In genomic region chr6:78250541-78250940, GRCm38 (mm10) we compare ENCODE assay signal across 18 mouse cellular contexts.
DNase-seq lines count a peak whose midpoint lies in the region; ATAC-seq lines count a peak whose summit lies in the region.
"Had no signal": no experiment of that assay in that cellular context is flagged by ENCODE, and none has a peak within 500 bp of the region (broad histone marks: within the 10 kb centered on the region; RNA-seq: fewer than 3 reads in every experiment).

No protein-coding gene starts in this region.

- H3K9me3 ChIP-seq in forebrain, embryonic 13.5 days (replicated peaks), result no peaks in the 10 kb centered on the region
- H3K9me3 ChIP-seq in forebrain, embryonic 11.5 days (ENCODE audit: control insufficient read depth, low read length), result no peaks in the 10 kb centered on the region
- no peaks in the 10 kb centered on the region for H3K9me3 ChIP-seq in heart, embryonic 10.5 days
- H3K9me3 ChIP-seq: embryonic facial prominence, embryonic 13.5 days; limb, embryonic 12.5 days; liver, embryonic 13.5 days; lung, embryonic 15.5 days had no signal

- H3K4me1 ChIP-seq in forebrain, embryonic 13.5 days, result peaks cover 4% of the 10 kb centered on the region; the same call in 1 of the 2 replicates
- H3K4me1 ChIP-seq in forebrain, embryonic 11.5 days (replicated peaks; ENCODE audit: control insufficient read depth, insufficient read depth, low read length), result no peaks in the 10 kb centered on the region
- H3K4me1 ChIP-seq in heart, embryonic 10.5 days, result no peaks in the 10 kb centered on the region
- H3K4me1 ChIP-seq: embryonic facial prominence, embryonic 13.5 days; limb, embryonic 12.5 days; liver, embryonic 13.5 days; lung, embryonic 15.5 days had no signal

- no peak overlapping the region for H3K4me3 ChIP-seq in forebrain, embryonic 13.5 days
- H3K4me3 ChIP-seq in forebrain, embryonic 11.5 days (ENCODE audit: low read depth, low read length), result no peak overlapping the region
- no peak overlapping the region for H3K4me3 ChIP-seq in heart, embryonic 10.5 days
- H3K4me3 ChIP-seq: embryonic facial prominence, embryonic 13.5 days; gastrocnemius, adult 2 months; limb, embryonic 12.5 days; liver, embryonic 13.5 days; lung, embryonic 15.5 days had no signal

- no peak overlapping the region for H3K4me2 ChIP-seq in forebrain, embryonic 13.5 days
- H3K4me2 ChIP-seq in forebrain, embryonic 11.5 days (ENCODE audit: low read depth, low read length, severe bottlenecking), result no peak overlapping the region
- H3K4me2 ChIP-seq: embryonic facial prominence, embryonic 13.5 days; limb, embryonic 12.5 days; liver, embryonic 13.5 days; lung, embryonic 15.5 days had no signal

- H3K9ac ChIP-seq in forebrain, embryonic 13.5 days, result no peak overlapping the region
- no peak overlapping the region for H3K9ac ChIP-seq in forebrain, embryonic 11.5 days (ENCODE audit: low read length)
- H3K9ac ChIP-seq: embryonic facial prominence, embryonic 13.5 days; limb, embryonic 12.5 days; liver, embryonic 13.5 days; lung, embryonic 15.5 days had no signal

- H3K36me3 ChIP-seq in forebrain, embryonic 13.5 days (ENCODE audit: poor library complexity, severe bottlenecking), result no peaks in the 10 kb centered on the region
- H3K36me3 ChIP-seq in forebrain, embryonic 11.5 days (ENCODE audit: control insufficient read depth, insufficient read depth, low read length), result no peaks in the 10 kb centered on the region
- H3K36me3 ChIP-seq in heart, embryonic 10.5 days, result no peaks in the 10 kb centered on the region
- H3K36me3 ChIP-seq: embryonic facial prominence, embryonic 13.5 days; limb, embryonic 12.5 days; liver, embryonic 13.5 days; lung, embryonic 15.5 days had no signal

- no peaks in the 10 kb centered on the region for H3K27me3 ChIP-seq in forebrain, embryonic 13.5 days
- no peaks in the 10 kb centered on the region for H3K27me3 ChIP-seq in forebrain, embryonic 11.5 days (ENCODE audit: control insufficient read depth, insufficient read depth, low read length)
- no peaks in the 10 kb centered on the region for H3K27me3 ChIP-seq in heart, embryonic 10.5 days (ENCODE audit: insufficient read depth, poor library complexity, severe bottlenecking)
- H3K27me3 ChIP-seq: embryonic facial prominence, embryonic 13.5 days; limb, embryonic 12.5 days; liver, embryonic 13.5 days; lung, embryonic 15.5 days had no signal

- no peak overlapping the region for H3K27ac ChIP-seq in forebrain, embryonic 13.5 days
- H3K27ac ChIP-seq in forebrain, embryonic 11.5 days (ENCODE audit: low read depth, low read length), result no peak overlapping the region
- H3K27ac ChIP-seq in heart, embryonic 10.5 days, result no peak overlapping the region
- H3K27ac ChIP-seq: embryonic facial prominence, embryonic 13.5 days; gastrocnemius, adult 2 months; limb, embryonic 12.5 days; liver, embryonic 13.5 days; lung, embryonic 15.5 days had no signal

- 56% methylated on average over 2 of the region's 2 CpGs for WGBS in forebrain, embryonic 13.5 days
- WGBS in forebrain, embryonic 11.5 days, result 63% methylated on average over 2 of the region's 2 CpGs
- WGBS in heart, embryonic 10.5 days, result 63% methylated on average over 2 of the region's 2 CpGs

- no peak for DNase-seq in forebrain, embryonic 11.5 days (ENCODE audit: low spot score)
- peak; percentile 14 for DNase-seq in R1 (ENCODE audit: low read depth, low spot score)
- DNase-seq in forelimb bud, embryonic 11.5 days (ENCODE audit: low read depth, low spot score), result peak; percentile 37
- DNase-seq in neural tube, embryonic 10.5 days (ENCODE audit: extremely low spot score, low spot score), result peak; percentile 19
- no peak for DNase-seq in urinary bladder, adult 2 months (ENCODE audit: low spot score)
- no peak for DNase-seq in right cerebral cortex, postnatal 10 days (ENCODE audit: low spot score in 2 of 2)
- no peak for DNase-seq in heart, embryonic 10.5 days (ENCODE audit: low spot score)
- DNase-seq: cerebellum, adult 11 months; cerebellum, postnatal 14 days; gastrocnemius, adult 2 months; heart, postnatal 4 days; liver, embryonic 13.5 days; thymus, postnatal 25 days had no signal

- peak; percentile 53; the same call in 1 of the 2 replicates for ATAC-seq in forebrain, embryonic 13.5 days
- ATAC-seq in forebrain, embryonic 11.5 days (replicated peaks; ENCODE audit: low FRiP score), result no peak
- ATAC-seq: intestine, postnatal 0 days had no signal

Comparison
In these comparisons a context has a peak if more than half of its experiments do, and no peak if none do; other contexts are left out.
1. DNase-seq: peak in R1 (single experiment), forelimb bud, embryonic 11.5 days (single experiment) and neural tube, embryonic 10.5 days (single experiment); none in forebrain, embryonic 11.5 days (single experiment), urinary bladder, adult 2 months (single experiment), right cerebral cortex, postnatal 10 days (0 of 2) and heart, embryonic 10.5 days (single experiment).